Mouse (Mus musculus) gastrocnemius, adult 2 months (tissue): ENCODE data around the gene Pifo. TPM values are rescaled to one million over a fixed set of nuclear protein-coding genes. Genes with fewer than 3 reads are reported as not detected.

Source experiments
- DNase-seq: peaks from one replicate; pipeline ENCODE4 v3.0.0; 2022
- H3K27ac ChIP-seq: fragments of 200-600 bp; 2 replicates; pipeline ENCODE4 v1.8.1; 2022; ENCODE audit warnings: mild to moderate bottlenecking
- H3K4me3 ChIP-seq: fragments of 200-600 bp; 2 replicates; pipeline ENCODE4 v1.8.1; 2022; ENCODE audit warnings: mild to moderate bottlenecking, moderate library complexity
- CTCF ChIP-seq: fragments of 200-600 bp; IDR thresholded peaks from 2 replicates; pipeline ENCODE4 v1.8.1; 2022; ENCODE audit warnings: antibody characterized with exemption, mild to moderate bottlenecking, moderate library complexity
- intact Hi-C: fragments of 180-260 bp; cut with DNase I; formaldehyde crosslinking; loops from one replicate; pipeline ENCODE4 v1.15.1; 2025
- total RNA-seq, 2 experiments: library from RNA; stranded (reverse); gene quantifications; 2 replicates each; pipeline ENCODE4 v1.2.3; 2021

Gene Pifo
- total RNA-seq, 2 experiments from 2014 or later = not detected

DNA sequence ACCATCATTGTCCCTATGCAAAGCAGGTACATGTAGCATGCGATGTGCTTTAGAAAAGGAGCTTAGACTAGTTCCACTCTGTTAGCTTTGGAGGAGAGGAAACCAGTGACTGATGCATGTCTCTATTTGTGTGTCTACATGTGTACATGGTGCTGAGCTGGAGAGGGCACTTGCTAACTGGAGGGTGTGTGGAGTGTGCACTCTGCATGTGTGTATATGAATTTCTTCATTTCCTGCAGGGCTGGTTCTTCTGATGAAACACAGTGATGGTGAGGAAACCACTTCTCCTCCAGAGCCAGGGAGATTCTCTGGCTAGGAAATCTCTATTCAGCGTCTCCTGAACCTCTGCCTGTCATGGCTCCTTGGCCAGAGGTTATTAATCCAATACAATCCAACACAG, 40.3 kb downstream of the Pifo start:
- TF ChIP-seq CTCF = no peak
- Histone ChIP-seq H3K27ac (no peak overlapping the region), H3K4me3 (no peak overlapping the region)
- intact Hi-C loops = no loop called here
- DNase-seq = no peak

DNA sequence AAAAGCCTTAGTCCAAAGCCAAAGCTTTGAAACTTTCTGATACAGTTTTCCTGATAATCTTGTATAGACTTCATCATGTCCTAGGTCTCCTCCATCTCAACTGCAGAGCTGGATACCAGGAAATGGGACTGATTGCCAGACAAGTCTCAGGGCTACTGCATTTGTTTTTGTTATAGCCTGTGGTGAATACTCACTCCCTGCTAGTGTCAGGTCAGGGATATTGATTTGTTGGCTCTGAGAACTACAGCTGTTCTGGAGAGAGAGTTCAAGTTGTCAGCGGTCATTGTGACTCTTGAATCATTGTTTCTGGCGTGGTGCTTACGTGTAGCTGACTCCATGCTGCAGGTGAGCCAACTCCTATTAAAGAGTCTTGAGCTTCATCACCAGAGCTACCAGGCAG, 41.0 kb downstream of the Pifo start, which contains the start of gene Ovgp1:
Gene Ovgp1 (plus strand): TSS at position 301 of the 400 bp plus-strand sequence.
- intact Hi-C loops = no loop called here
- no peak within 1 kb of the TSS for H3K4me3 ChIP-seq
- no peak for DNase-seq
- H3K27ac ChIP-seq = no peak within 1 kb of the TSS
- no peak for TF ChIP-seq CTCF

DNA sequence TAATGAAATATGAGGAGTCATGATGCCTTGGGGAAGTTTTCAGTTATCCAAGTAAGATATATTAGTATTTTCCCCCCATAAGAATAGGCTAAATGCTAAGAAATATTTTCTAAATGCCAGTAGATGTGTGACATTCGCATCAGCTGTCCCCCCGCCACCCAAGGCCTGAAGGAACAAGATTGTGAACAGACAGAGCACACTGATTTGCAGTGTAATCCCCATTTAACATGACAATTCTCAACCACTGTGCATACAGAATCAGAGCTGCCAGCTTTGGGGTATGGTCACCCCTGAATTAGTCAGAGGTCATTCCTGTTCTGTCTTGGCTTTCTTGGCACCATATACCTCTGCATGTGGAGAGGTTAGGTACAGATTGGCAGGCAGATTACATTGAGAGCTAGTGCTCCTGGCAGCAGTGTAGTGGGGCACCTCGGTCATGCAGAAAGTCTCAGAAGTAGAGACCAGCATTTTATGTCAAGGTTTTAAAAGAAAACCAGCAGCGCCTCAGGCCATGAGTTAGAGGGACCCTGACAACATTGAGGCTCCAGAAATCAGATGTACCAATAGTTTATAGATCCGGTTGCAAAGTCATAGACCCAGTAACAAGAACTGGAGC, 42.5 kb downstream of the Pifo start:
- no peak for DNase-seq
- TF ChIP-seq CTCF = no peak
- no peak overlapping the region for H3K27ac ChIP-seq
- intact Hi-C loops = no loop called here
- no peak overlapping the region for H3K4me3 ChIP-seq

DNA sequence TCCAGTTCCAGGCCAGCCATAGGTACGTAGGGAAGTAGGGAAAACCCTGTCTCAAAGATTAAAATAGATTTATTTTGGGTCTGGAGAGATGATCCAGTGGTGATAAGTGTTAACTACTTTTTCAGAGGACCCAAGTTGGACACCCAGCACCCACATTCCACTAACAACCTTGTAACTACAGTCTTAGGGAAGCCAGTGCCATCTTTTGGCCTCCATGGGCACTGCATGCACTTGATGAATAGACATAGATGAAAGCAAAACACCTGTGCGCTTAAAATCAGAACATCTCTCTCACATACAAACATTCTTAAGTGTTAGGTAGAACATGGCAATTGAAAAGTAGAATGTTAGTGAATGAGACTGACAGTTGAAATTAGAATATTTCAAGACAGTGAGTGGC, 53.7 kb downstream of the Pifo start:
- intact Hi-C loops = loop anchor here (10.0 kb wide), 1 partner anchor 584 kb away; the partner anchor contains the start of genes Cept1 and Dram2
- no peak for DNase-seq
- H3K4me3 ChIP-seq = no peak overlapping the region
- TF ChIP-seq CTCF = peak; percentile 39
- H3K27ac ChIP-seq = no peak overlapping the region

DNA sequence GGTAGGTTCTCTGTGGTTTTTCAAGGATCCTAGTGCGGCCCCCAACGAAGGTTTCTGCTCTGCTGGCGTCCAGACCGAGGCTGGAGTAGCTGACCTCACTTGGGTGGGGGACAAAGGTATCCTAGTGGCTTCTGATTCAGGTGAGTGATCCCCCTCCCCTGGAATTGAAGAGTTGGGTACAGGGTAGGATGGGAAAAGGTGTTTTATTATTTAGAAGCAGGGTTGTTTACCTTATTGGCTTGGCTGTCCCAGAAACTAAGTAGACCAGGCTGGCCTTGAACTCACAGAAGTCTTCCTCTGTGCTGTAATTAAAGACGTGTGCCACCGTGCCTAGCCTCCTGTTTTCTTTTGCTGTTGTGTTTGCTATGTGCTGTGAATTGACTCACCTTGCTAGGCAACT, 54.4 kb downstream of the Pifo start, which contains the start of gene Atp5f1:
Gene Atp5f1 (minus strand): TSS at position 101 of the 400 bp plus-strand sequence.
- peak within 1 kb of the TSS; percentile 99 for H3K4me3 ChIP-seq
- intact Hi-C loops = loop anchor here (5.0 to 10.0 kb wide), 3 partner anchors 273 to 1515 kb away; partner anchors contain the start of genes Cept1, Ddx20 and Dram2
- peak within 1 kb of the TSS; percentile 100 for H3K27ac ChIP-seq
- no peak for TF ChIP-seq CTCF
- no peak for DNase-seq

DNA sequence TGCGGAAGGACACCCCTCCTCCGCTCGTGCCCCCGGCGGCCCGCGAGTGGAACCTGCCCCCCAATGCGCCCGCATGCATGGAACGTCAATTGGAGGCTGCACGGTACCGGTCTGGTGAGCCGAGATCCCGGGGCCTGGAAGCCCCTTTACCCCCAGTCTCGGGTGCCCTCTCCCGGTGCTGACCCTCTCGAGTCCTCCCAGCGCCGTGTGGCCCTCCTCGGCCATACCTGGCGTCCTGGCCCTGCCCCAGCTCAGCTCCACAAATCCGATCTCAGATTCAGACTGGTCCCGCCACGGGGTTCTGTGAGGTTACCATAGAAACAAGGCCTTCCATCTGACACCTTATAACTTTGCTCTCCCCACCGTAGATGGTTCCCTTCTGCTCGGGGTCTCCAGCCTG, 54.9 kb downstream of the Pifo start:
- Histone ChIP-seq H3K4me3 (peak overlapping the region; percentile 99), H3K27ac (peak overlapping the region; percentile 100)
- intact Hi-C loops = loop anchor here (5.0 to 10.0 kb wide), 2 partner anchors 272 to 1515 kb away; partner anchors contain the start of gene Ddx20
- TF ChIP-seq CTCF = no peak
- no peak for DNase-seq

DNA sequence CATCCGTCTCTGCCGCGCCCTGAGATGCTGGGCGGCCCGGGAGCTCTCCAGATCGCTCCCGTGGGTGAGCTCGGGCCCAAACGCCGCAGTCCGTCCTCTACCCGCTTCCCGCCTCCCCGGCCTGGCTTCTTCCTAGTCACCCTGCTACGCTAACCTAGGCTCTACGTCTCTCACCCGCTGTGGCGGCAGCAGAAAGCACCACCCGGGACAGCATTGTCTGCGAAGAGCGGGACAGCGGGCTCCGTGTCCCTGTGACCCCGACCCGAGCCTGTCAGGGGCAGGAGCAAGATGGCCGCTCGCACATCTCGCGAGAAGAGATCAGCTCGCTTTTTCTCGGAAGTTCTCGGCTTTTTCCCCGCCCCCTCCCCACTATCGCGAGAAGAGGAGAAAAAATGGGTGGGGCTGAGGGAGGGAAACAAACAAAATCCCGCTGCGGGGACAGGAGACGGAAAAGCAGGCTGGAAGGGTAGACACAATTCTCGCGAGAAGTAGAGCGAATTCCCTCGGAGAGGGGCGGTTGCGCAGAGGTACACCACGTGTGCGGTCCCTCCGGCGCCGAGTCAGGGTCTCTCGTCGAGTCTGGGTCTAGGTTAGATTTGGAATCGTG, 55.4 kb downstream of the Pifo start, which contains the start of gene Wdr77:
Gene Wdr77 (plus strand): TSS at position 396 of the 607 bp plus-strand sequence.
- Histone ChIP-seq H3K4me3 (peak within 1 kb of the TSS; percentile 99), H3K27ac (peak within 1 kb of the TSS; percentile 100)
- no peak for TF ChIP-seq CTCF
- DNase-seq = peak; percentile 97
- intact Hi-C loops = loop anchor here (5.0 to 10.0 kb wide), 2 partner anchors 272 to 1514 kb away; partner anchors contain the start of gene Ddx20

DNA sequence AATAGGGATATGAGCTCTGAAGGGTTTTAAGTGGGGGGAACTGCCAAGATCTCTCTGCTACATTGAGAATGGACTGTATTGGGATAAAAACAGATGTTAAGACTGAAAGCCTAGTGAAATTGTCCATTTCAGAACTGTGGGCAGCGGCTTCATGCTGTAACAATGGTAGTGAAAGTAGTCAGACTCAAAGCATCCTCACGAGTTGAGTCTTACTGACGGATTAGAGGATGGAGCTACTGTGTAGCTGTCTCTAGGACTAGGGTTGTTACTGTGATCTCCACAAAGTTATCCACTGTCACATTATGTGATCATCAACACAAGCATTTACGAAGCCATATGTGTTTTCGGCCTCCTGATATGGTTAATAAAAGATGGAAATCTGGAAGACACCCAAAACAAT, 56.2 kb downstream of the Pifo start:
- Histone ChIP-seq H3K27ac (peak overlapping the region; percentile 100), H3K4me3 (peak overlapping the region; percentile 99)
- DNase-seq = no peak
- intact Hi-C loops = loop anchor here (5.0 to 10.0 kb wide), 2 partner anchors 271 to 1513 kb away; partner anchors contain the start of gene Ddx20
- no peak for TF ChIP-seq CTCF

DNA sequence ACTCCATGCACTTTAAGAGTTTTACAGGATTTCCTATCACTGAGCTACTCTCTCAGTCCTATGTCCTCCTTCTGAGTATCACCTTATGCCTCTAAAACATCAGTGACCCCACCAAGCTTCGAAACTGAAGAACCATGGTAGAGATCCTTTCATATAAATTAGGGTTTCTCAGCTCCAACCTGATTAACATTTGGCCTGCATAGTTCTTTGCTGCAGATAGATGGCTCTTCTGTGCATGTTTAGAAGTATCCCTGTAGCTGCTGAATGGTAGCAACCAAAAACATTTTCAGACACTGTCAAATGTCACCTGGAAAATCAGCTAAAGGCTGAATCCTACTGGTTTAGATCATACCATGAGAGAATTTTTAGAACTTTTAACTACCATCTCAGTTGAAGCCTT, 57.2 kb downstream of the Pifo start:
- Histone ChIP-seq H3K27ac (peak overlapping the region; percentile 100; the same call in 1 of the 2 replicates), H3K4me3 (peak overlapping the region; percentile 99)
- TF ChIP-seq CTCF = no peak; the same call in 1 of the 2 replicates
- DNase-seq = no peak
- intact Hi-C loops = loop anchor here (5.0 to 10.0 kb wide), 2 partner anchors 270 to 1512 kb away; partner anchors contain the start of gene Ddx20

DNA sequence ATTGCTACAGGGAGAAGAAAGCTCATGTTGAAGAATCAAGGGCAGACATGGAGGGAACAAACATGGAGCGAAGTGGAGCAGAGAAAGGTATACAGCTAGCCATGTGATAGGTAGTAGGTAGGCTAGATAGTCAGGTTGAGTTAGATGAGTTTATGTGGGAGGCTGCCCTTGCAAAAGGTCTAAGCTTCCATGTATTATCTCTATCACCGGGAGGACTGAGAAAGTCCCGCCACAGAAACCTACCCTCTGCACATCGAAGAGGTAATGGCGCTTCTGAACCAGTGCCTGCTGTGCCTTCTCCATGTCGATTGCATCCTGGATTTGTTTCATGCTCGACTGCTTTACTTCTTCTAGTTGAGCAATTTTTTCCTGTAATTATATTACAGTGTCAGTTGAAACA, 63.1 kb downstream of the Pifo start:
- Histone ChIP-seq H3K27ac (no peak overlapping the region), H3K4me3 (no peak overlapping the region)
- DNase-seq = no peak
- no peak for TF ChIP-seq CTCF
- intact Hi-C loops = loop anchor here (10.0 kb wide), 1 partner anchor 1507 kb away; no protein-coding TSS in a partner anchor

Other genes with a start within 250 kb of the Pifo start
- gene Rap1a, start 213.3 kb downstream of the Pifo start, total RNA-seq = 100 to 1,000 TPM in 1 of 2 experiments, 10 to 100 TPM in 1; 86.7 to 101 TPM
- gene Adora3, start 143.8 kb downstream of the Pifo start, total RNA-seq = not detected
- not detected for gene Tmigd3, start 143.7 kb downstream of the Pifo start, total RNA-seq
- under 1 TPM; 0.84 to 0.92 TPM for gene I830077J02Rik, start 82.0 kb downstream of the Pifo start, total RNA-seq
- 10 to 100 TPM; 29.4 to 30.5 TPM for gene Wdr77, start 55.3 kb downstream of the Pifo start, total RNA-seq
- gene Atp5f1, start 54.5 kb downstream of the Pifo start, total RNA-seq = 100 to 1,000 TPM; 520 to 826 TPM
- gene Ovgp1, start 40.9 kb downstream of the Pifo start, total RNA-seq = 1 to 10 TPM in 1 of 2 experiments, under 1 TPM in 1; 0.82 to 1.1 TPM
- gene Chil5, start 18.2 kb upstream of the Pifo start, total RNA-seq = not detected
- not detected for gene Chia1, start 98.6 kb upstream of the Pifo start, total RNA-seq
- not detected for gene Chil3, start 152.9 kb upstream of the Pifo start, total RNA-seq
- gene Chil4, start 204.9 kb upstream of the Pifo start, total RNA-seq = not detected